Mouse (Mus musculus) embryonic facial prominence, embryonic 12.5 days (tissue): ENCODE data around the gene Stoml1. TPM values are rescaled to one million over a fixed set of nuclear protein-coding genes. Genes with fewer than 3 reads are reported as not detected.

Experiments
- ATAC-seq: fragments of 200-750 bp; cut with Nextera tagmentation; 2 replicates; pipeline ENCODE4 v1.8.0; 2017; ENCODE audit not compliant: insufficient number of reproducible peaks, insufficient read depth, low FRiP score, low TSS enrichment
- H3K27ac ChIP-seq: fragments of 300-500 bp; sonication (generic); 2 replicates; pipeline ENCODE4 v1.5.1; 2016; ENCODE audit warnings: mild to moderate bottlenecking
- H3K27me3 ChIP-seq: fragments of 300-500 bp; sonication (generic); 2 replicates; pipeline ENCODE4 v1.6.1; 2016; ENCODE audit warnings: mild to moderate bottlenecking, moderate library complexity
- H3K36me3 ChIP-seq: fragments of 300-500 bp; sonication (generic); 2 replicates; pipeline ENCODE4 v1.6.1; 2016; ENCODE audit warnings: mild to moderate bottlenecking
- H3K4me1 ChIP-seq: fragments of 300-500 bp; sonication (generic); 2 replicates; pipeline ENCODE4 v1.6.1; 2016
- H3K4me2 ChIP-seq: fragments of 300-500 bp; sonication (generic); replicated peaks from 2 replicates; pipeline ENCODE4 v1.6.1; 2016; ENCODE audit warnings: mild to moderate bottlenecking, moderate library complexity
- H3K4me3 ChIP-seq: fragments of 300-500 bp; sonication (generic); 2 replicates; pipeline ENCODE4 v1.5.1; 2016; ENCODE audit warnings: mild to moderate bottlenecking
- H3K9ac ChIP-seq: fragments of 300-500 bp; sonication (generic); 2 replicates; pipeline ENCODE4 v1.6.1; 2016; ENCODE audit warnings: mild to moderate bottlenecking, moderate library complexity
- H3K9me3 ChIP-seq: fragments of 300-500 bp; sonication (generic); 2 replicates; pipeline ENCODE4 v1.6.1; 2016; ENCODE audit warnings: mild to moderate bottlenecking, moderate library complexity
- WGBS: fragments of 180-500 bp; shearing (Covaris S2); methylation state at CpG from one replicate; pipeline ENCODE4 v1.1.7; 2016; 5-methylcytosine and 5-hydroxymethylcytosine counted together
- polyA plus RNA-seq: library from polyadenylated mRNA; unstranded; fragments of >200 nt; fragmentation: Nextera tagmentation; extraction: Ambion mirVana; gene quantifications from 2 replicates; pipeline ENCODE4 v1.2.1, GENCODE M21; 2016

Stoml1 gene
- polyA plus RNA-seq = 40.9 and 44.2 TPM in 2 replicates

DNA sequence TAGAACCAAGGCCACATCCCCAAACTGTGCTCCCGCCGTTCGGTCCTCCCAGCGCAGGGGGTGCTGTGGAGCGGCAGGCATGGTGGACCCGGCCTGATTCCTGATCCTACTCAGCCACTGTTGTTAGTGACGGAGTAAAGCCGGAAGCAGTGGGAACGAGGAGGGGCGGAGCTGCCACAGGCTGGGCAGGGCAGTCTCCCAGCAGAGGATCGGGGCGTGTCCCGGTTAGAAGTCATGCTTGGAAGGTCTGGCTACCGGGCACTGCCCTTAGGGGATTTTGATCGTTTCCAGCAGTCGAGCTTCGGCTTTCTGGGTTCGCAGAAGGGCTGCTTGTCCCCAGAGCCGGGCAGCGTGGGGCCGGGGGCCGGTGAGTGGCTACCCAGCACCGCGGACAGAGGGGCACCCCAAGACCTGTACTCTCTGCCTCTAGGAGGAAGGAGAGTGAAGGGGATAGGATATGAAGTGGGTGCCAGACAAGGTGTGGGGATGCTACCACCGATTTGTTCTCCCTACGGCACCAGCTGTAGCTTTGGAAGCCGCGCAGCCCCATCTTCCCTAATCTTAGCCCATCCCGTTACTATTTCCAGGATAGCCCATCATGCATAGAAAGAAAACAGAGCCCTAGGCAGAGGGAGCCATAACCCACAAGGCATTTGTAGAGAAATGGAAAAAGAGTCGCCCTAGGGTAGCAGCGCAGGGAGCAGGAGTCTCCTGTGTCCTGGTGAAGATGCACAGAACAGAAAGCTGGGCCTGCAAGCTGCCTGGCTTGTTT lies at the start of gene Stoml1:
Gene Stoml1, plus strand, starts transcription at position 132 of the 772 bp plus-strand sequence.
- Histone ChIP-seq H3K9ac (peak within 1 kb of the TSS; percentile 82), H3K36me3 (peaks cover 24% of the 10 kb centered on the region), H3K27ac (peak within 1 kb of the TSS; percentile 77), H3K4me1 (peaks cover 10% of the 10 kb centered on the region; the same call in 1 of the 2 replicates), H3K9me3 (no peaks in the 10 kb centered on the region), H3K4me3 (peak within 1 kb of the TSS; percentile 78), H3K27me3 (no peaks in the 10 kb centered on the region), H3K4me2 (peak within 1 kb of the TSS; percentile 69)
- ATAC-seq = peak; percentile 86
- WGBS = under 1% methylated on average over 31 of the region's 31 CpGs

DNA sequence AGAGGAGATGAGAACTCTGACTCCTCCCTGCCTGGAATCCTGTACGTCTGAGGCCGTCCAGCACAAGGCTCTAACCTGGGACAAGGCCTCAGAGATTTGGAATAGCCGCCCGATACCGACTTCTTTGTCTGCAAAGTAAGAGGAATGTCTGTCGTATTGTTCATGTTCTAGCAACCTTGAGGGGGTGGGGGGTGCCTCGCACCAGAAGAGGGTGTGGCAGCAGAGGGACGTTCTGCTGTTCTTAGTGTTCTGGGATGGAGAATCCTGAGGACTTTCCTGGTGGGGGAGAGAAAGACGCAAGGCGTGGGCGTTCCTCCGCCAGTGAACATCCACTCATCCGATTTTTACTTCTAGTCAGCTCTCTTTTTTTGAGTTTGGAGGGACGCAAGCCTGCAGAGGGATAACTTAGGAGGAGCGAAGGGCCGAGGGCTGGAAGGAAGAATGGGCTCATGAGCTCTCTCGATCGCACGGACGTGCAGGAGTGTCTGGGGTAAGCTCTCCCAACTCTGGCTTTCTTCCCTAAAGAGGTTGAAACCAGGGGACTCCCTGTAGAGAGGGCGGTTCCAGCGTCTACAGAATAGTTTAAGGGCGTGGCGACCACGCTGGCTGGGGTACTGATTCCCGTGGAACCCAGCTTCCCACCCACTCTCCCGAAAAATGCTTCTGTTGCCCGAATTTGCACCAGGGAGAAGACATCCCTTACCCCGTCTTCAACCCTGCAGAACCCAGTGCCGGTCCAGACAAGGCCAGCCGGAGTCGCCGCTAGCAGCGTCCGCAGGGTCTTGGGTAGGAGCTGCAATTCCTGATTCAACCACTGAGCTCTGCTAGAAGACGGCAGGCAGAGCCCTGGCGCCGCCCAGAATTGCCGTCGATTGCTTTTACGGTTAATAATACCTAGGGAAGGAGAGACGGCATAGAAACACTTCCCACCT lies 49.2 kb upstream of the Stoml1 start, which contains the start of the genes Islr and Islr2:
Gene Islr, minus strand, starts transcription at position 791 of the 932 bp plus-strand sequence.
Gene Islr2, minus strand, starts transcription at position 804 of the 932 bp plus-strand sequence.
- Histone ChIP-seq H3K9ac (0 out of 2 replicates have a peak within 1 kb of the TSS, but pooled peaks have one; percentile 20), H3K36me3 (no peaks in the 10 kb centered on the region), H3K4me2 (peak within 1 kb of the TSS; percentile 51), H3K27ac (peak within 1 kb of the TSS; percentile 55; the same call in 1 of the 2 replicates), H3K9me3 (no peaks in the 10 kb centered on the region), H3K27me3 (peaks cover 53% of the 10 kb centered on the region), H3K4me3 (peak within 1 kb of the TSS; percentile 30), H3K4me1 (peaks cover 43% of the 10 kb centered on the region)
- 3% methylated on average over 42 of the region's 42 CpGs for WGBS
- ATAC-seq = peak; percentile 72; the same call in 1 of the 2 replicates

- Histone ChIP-seq H3K4me3 (peak overlapping the region; percentile 30), H3K4me1 (peaks cover 36% of the 10 kb centered on the region), H3K27me3 (peaks cover 45% of the 10 kb centered on the region), H3K4me2 (peak overlapping the region; percentile 51), H3K27ac (no peak overlapping the region), H3K36me3 (no peaks in the 10 kb centered on the region), H3K9ac (no peak overlapping the region), H3K9me3 (no peaks in the 10 kb centered on the region)
- WGBS = 5% methylated on average over 18 of the region's 18 CpGs
- ATAC-seq = peak; percentile 37
Observed at GRCm38 (mm10) chr9:58204448-58205000, 48.4 kb upstream of the Stoml1 start.

GRCm38 (mm10) chr9:58206013-58206412 lies 47.0 kb upstream of the Stoml1 start:
- H3K27me3 ChIP-seq = peaks cover 30% of the 10 kb centered on the region
- no peak for ATAC-seq
- H3K4me2 ChIP-seq = no peak overlapping the region
- H3K4me3 ChIP-seq = no peak overlapping the region
- no peak overlapping the region for H3K9ac ChIP-seq
- no peaks in the 10 kb centered on the region for H3K9me3 ChIP-seq
- WGBS = 82% methylated on average over 7 of the region's 7 CpGs
- no peak overlapping the region for H3K27ac ChIP-seq
- H3K4me1 ChIP-seq = peaks cover 25% of the 10 kb centered on the region
- no peaks in the 10 kb centered on the region for H3K36me3 ChIP-seq

- ATAC-seq = no peak
Observed at GRCm38 (mm10) chr9:58209462-58210303, 43.3 kb upstream of the Stoml1 start.

GRCm38 (mm10) chr9:58210304-58210627 lies 42.7 kb upstream of the Stoml1 start:
- Histone ChIP-seq H3K27me3 (no peaks in the 10 kb centered on the region), H3K9ac (no peak overlapping the region), H3K9me3 (no peaks in the 10 kb centered on the region), H3K4me2 (no peak overlapping the region), H3K27ac (no peak overlapping the region), H3K4me1 (peaks cover 14% of the 10 kb centered on the region; the same call in 1 of the 2 replicates), H3K4me3 (no peak overlapping the region), H3K36me3 (no peaks in the 10 kb centered on the region)
- 90% methylated on average over 2 of the region's 2 CpGs for WGBS
- ATAC-seq = no peak

More at GRCm38 (mm10) chr9:58209462-58210303, 43.3 kb upstream of the Stoml1 start:
- H3K27ac ChIP-seq = no peak overlapping the region
- no peaks in the 10 kb centered on the region for H3K9me3 ChIP-seq
- H3K36me3 ChIP-seq = no peaks in the 10 kb centered on the region
- no peaks in the 10 kb centered on the region for H3K27me3 ChIP-seq
- no peak overlapping the region for H3K4me2 ChIP-seq
- 77% methylated on average over 8 of the region's 8 CpGs for WGBS
- H3K9ac ChIP-seq = no peak overlapping the region
- H3K4me3 ChIP-seq = no peak overlapping the region
- H3K4me1 ChIP-seq = peaks cover 10% of the 10 kb centered on the region; the same call in 1 of the 2 replicates

GRCm38 (mm10) chr9:58213377-58213776 lies 39.6 kb upstream of the Stoml1 start:
- no peak overlapping the region for H3K9ac ChIP-seq
- H3K36me3 ChIP-seq = no peaks in the 10 kb centered on the region
- no peak overlapping the region for H3K4me3 ChIP-seq
- peaks cover 19% of the 10 kb centered on the region for H3K4me1 ChIP-seq
- no peak for ATAC-seq
- 68% methylated on average over 5 of the region's 5 CpGs for WGBS
- no peaks in the 10 kb centered on the region for H3K27me3 ChIP-seq
- no peak overlapping the region for H3K4me2 ChIP-seq
- no peak overlapping the region for H3K27ac ChIP-seq
- H3K9me3 ChIP-seq = no peaks in the 10 kb centered on the region

- Histone ChIP-seq H3K4me1 (peaks cover 19% of the 10 kb centered on the region), H3K4me2 (no peak overlapping the region), H3K9ac (no peak overlapping the region), H3K27ac (no peak overlapping the region), H3K9me3 (no peaks in the 10 kb centered on the region), H3K4me3 (no peak overlapping the region), H3K27me3 (no peaks in the 10 kb centered on the region), H3K36me3 (0 out of 2 replicates have a peak, but pooled peaks cover 2% of the 10 kb centered on the region)
- no peak for ATAC-seq
- WGBS = 19% methylated on average over 5 of the region's 5 CpGs
Observed at GRCm38 (mm10) chr9:58213865-58214264, 39.1 kb upstream of the Stoml1 start.

- no peak overlapping the region for H3K9ac ChIP-seq
- WGBS = 53% methylated on average over 8 of the region's 8 CpGs
- no peak overlapping the region for H3K4me2 ChIP-seq
- no peaks in the 10 kb centered on the region for H3K9me3 ChIP-seq
- ATAC-seq = no peak; the same call in 1 of the 2 replicates
- peaks cover 19% of the 10 kb centered on the region for H3K4me1 ChIP-seq
- H3K36me3 ChIP-seq = peaks cover 9% of the 10 kb centered on the region; the same call in 1 of the 2 replicates
- no peak overlapping the region for H3K4me3 ChIP-seq
- H3K27ac ChIP-seq = no peak overlapping the region
- no peaks in the 10 kb centered on the region for H3K27me3 ChIP-seq
Observed at GRCm38 (mm10) chr9:58214519-58215180, 38.3 kb upstream of the Stoml1 start.

DNA sequence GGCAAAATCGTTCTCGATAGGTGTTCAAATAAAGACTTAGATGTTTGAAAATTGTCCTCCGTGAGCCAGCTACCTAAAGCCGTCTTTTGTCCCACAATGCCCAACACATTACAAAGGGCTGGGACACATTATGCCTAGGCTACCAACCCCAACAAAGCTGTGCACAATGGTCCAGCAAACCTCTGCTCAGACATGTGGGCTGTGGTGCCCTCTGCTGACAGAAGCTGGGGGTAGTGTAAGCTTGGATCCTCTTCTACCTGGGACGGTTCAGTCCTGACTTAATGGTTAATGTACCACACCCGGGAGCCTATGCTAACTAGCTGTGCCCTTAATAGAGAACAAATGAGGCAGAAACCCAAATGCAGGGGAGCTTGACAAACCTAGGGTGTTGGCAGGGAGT lies 36.6 kb upstream of the Stoml1 start:
- Histone ChIP-seq H3K4me2 (no peak overlapping the region), H3K4me3 (no peak overlapping the region), H3K27me3 (no peaks in the 10 kb centered on the region), H3K36me3 (peaks cover 17% of the 10 kb centered on the region; the same call in 1 of the 2 replicates), H3K9me3 (no peaks in the 10 kb centered on the region), H3K9ac (no peak overlapping the region), H3K27ac (no peak overlapping the region), H3K4me1 (peaks cover 26% of the 10 kb centered on the region)
- WGBS = 50% methylated on average over 6 of the region's 6 CpGs
- ATAC-seq = no peak
